Mouse (Mus musculus) R1 (cell line): Measurements from ENCODE around the gene Hsd3b2.
"Not testable (repeated sequence)": the region's sequence is repeated elsewhere in the genome, so short reads cannot be mapped to it uniquely, and the experiment has no call there.

Experiments
- DNase-seq: peaks from one replicate; pipeline ENCODE4 v3.0.0-alpha.2; 2018; ENCODE audit warnings: low read depth, low spot score

Hsd3b2 gene

GRCm38 (mm10) chr3:98724376-98724775, at the start of gene Hsd3b2:
Gene Hsd3b2 (minus strand): TSS chr3:98724543.
- DNase-seq = no peak

- DNase-seq = no peak
Observed at GRCm38 (mm10) chr3:98764155-98764554, 39.8 kb upstream of the Hsd3b2 start.

- no peak for DNase-seq
Observed at GRCm38 (mm10) chr3:98756836-98757235, 32.5 kb upstream of the Hsd3b2 start.

- DNase-seq = no peak
Observed at GRCm38 (mm10) chr3:98752171-98752570, 27.8 kb upstream of the Hsd3b2 start.

- DNase-seq = not testable (repeated sequence)
Observed at GRCm38 (mm10) chr3:98741043-98741442, 16.7 kb upstream of the Hsd3b2 start.

- peak; percentile 89 for DNase-seq
Observed at GRCm38 (mm10) chr3:98734340-98734739, 10.0 kb upstream of the Hsd3b2 start.

GRCm38 (mm10) chr3:98733724-98734123, 9.4 kb upstream of the Hsd3b2 start:
- DNase-seq = no peak

- DNase-seq = no peak
Observed at GRCm38 (mm10) chr3:98726281-98726680, 1.9 kb upstream of the Hsd3b2 start.

- no peak for DNase-seq
Observed at GRCm38 (mm10) chr3:98720740-98721139, 3.6 kb downstream of the Hsd3b2 start.

- no peak for DNase-seq
Observed at GRCm38 (mm10) chr3:98682401-98682800, 41.9 kb downstream of the Hsd3b2 start.

GRCm38 (mm10) chr3:98680786-98681185, 43.6 kb downstream of the Hsd3b2 start:
- DNase-seq = no peak
